Mouse (Mus musculus): ENCODE results near the gene Ift27.

Gene Ift27

GRCm38 (mm10) chr15:78174887-78175245 lies 959 bp upstream of the Ift27 start:
- in situ Hi-C loops (cut with MboI; ENCODE audit: low pct_unique_long_range_greater_than_20kb in 1 of 2, low sequenced_read_pairs in 2 of 2, unreplicated experiment in 1 of 2), result no loop called here

- in situ Hi-C loops (cut with MboI; ENCODE audit: low pct_unique_long_range_greater_than_20kb in 1 of 2, low sequenced_read_pairs in 2 of 2, unreplicated experiment in 1 of 2), result no loop called here
Measured at GRCm38 (mm10) chr15:78172899-78173817, 749 bp downstream of the Ift27 start.

GRCm38 (mm10) chr15:78172256-78172898 lies 1.5 kb downstream of the Ift27 start:
- in situ Hi-C loops (cut with MboI; ENCODE audit: low pct_unique_long_range_greater_than_20kb in 1 of 2, low sequenced_read_pairs in 2 of 2, unreplicated experiment in 1 of 2), result no loop called here

- in situ Hi-C loops (cut with MboI; ENCODE audit: low pct_unique_long_range_greater_than_20kb in 1 of 2, low sequenced_read_pairs in 2 of 2, unreplicated experiment in 1 of 2), result no loop called here
Measured at GRCm38 (mm10) chr15:78171651-78172050, 2.3 kb downstream of the Ift27 start.

GRCm38 (mm10) chr15:78170708-78171107 lies 3.2 kb downstream of the Ift27 start:
- in situ Hi-C loops (cut with MboI; ENCODE audit: low pct_unique_long_range_greater_than_20kb in 1 of 2, low sequenced_read_pairs in 2 of 2, unreplicated experiment in 1 of 2), result no loop called here

GRCm38 (mm10) chr15:78169566-78169965 lies 4.3 kb downstream of the Ift27 start:
- in situ Hi-C loops (cut with MboI; ENCODE audit: low pct_unique_long_range_greater_than_20kb in 1 of 2, low sequenced_read_pairs in 2 of 2, unreplicated experiment in 1 of 2), result no loop called here

- in situ Hi-C loops (cut with MboI; ENCODE audit: low pct_unique_long_range_greater_than_20kb in 1 of 2, low sequenced_read_pairs in 2 of 2, unreplicated experiment in 1 of 2), result no loop called here
Measured at GRCm38 (mm10) chr15:78165292-78165691, 8.6 kb downstream of the Ift27 start.

GRCm38 (mm10) chr15:78164466-78164865 lies 9.4 kb downstream of the Ift27 start:
- in situ Hi-C loops (cut with MboI; ENCODE audit: low pct_unique_long_range_greater_than_20kb in 1 of 2, low sequenced_read_pairs in 2 of 2, unreplicated experiment in 1 of 2), result no loop called here

GRCm38 (mm10) chr15:78161946-78162345 lies 12.0 kb downstream of the Ift27 start:
- in situ Hi-C loops (cut with MboI; ENCODE audit: low pct_unique_long_range_greater_than_20kb in 1 of 2, low sequenced_read_pairs in 2 of 2, unreplicated experiment in 1 of 2), result no loop called here

- in situ Hi-C loops (cut with MboI; ENCODE audit: low pct_unique_long_range_greater_than_20kb in 1 of 2, low sequenced_read_pairs in 2 of 2, unreplicated experiment in 1 of 2), result no loop called here
Measured at GRCm38 (mm10) chr15:78158335-78158734, 15.6 kb downstream of the Ift27 start.

- in situ Hi-C loops (cut with MboI; ENCODE audit: low pct_unique_long_range_greater_than_20kb in 1 of 2, low sequenced_read_pairs in 2 of 2, unreplicated experiment in 1 of 2), result no loop called here
Measured at GRCm38 (mm10) chr15:78157824-78158223, 16.1 kb downstream of the Ift27 start.

- in situ Hi-C loops (cut with MboI; ENCODE audit: low pct_unique_long_range_greater_than_20kb in 1 of 2, low sequenced_read_pairs in 2 of 2, unreplicated experiment in 1 of 2), result no loop called here
Measured at GRCm38 (mm10) chr15:78157330-78157729, 16.6 kb downstream of the Ift27 start.

- in situ Hi-C loops (cut with MboI; ENCODE audit: low pct_unique_long_range_greater_than_20kb in 1 of 2, low sequenced_read_pairs in 2 of 2, unreplicated experiment in 1 of 2), result no loop called here
Measured at GRCm38 (mm10) chr15:78155421-78155820, 18.5 kb downstream of the Ift27 start.

GRCm38 (mm10) chr15:78153045-78153775 lies 20.7 kb downstream of the Ift27 start:
- in situ Hi-C loops (cut with MboI; ENCODE audit: low pct_unique_long_range_greater_than_20kb in 1 of 2, low sequenced_read_pairs in 2 of 2, unreplicated experiment in 1 of 2), result no loop called here

GRCm38 (mm10) chr15:78148565-78148964 lies 25.3 kb downstream of the Ift27 start:
- in situ Hi-C loops (cut with MboI; ENCODE audit: low pct_unique_long_range_greater_than_20kb in 1 of 2, low sequenced_read_pairs in 2 of 2, unreplicated experiment in 1 of 2), result no loop called here

- in situ Hi-C loops (cut with MboI; ENCODE audit: low pct_unique_long_range_greater_than_20kb in 1 of 2, low sequenced_read_pairs in 2 of 2, unreplicated experiment in 1 of 2), result no loop called here
Measured at GRCm38 (mm10) chr15:78140226-78140625, 33.7 kb downstream of the Ift27 start.

GRCm38 (mm10) chr15:78134606-78135005 lies 39.3 kb downstream of the Ift27 start:
- in situ Hi-C loops (cut with MboI; ENCODE audit: low pct_unique_long_range_greater_than_20kb in 1 of 2, low sequenced_read_pairs in 2 of 2, unreplicated experiment in 1 of 2), result no loop called here

GRCm38 (mm10) chr15:78133389-78133788 lies 40.5 kb downstream of the Ift27 start:
- in situ Hi-C loops (cut with MboI; ENCODE audit: low pct_unique_long_range_greater_than_20kb in 1 of 2, low sequenced_read_pairs in 2 of 2, unreplicated experiment in 1 of 2), result no loop called here

GRCm38 (mm10) chr15:78119704-78120103 lies 54.2 kb downstream of the Ift27 start, which contains the start of gene Cacng2:
Gene Cacng2 (minus strand): TSS chr15:78120028.
- in situ Hi-C loops (cut with MboI; ENCODE audit: low pct_unique_long_range_greater_than_20kb in 1 of 2, low sequenced_read_pairs in 2 of 2, unreplicated experiment in 1 of 2), result loop anchor here in 1 of 2 experiments (25.0 kb wide), 1 partner anchor 382 kb away; the partner anchor contains the start of gene Apol9b

Measured in mouse embryonic stem cell (cell line).